Mouse (Mus musculus): ENCODE data around the gene Catsperz.
A peak's percentile ranks its signal among the peaks of the same experiment; 100 is the strongest.

The Catsperz gene

DNA sequence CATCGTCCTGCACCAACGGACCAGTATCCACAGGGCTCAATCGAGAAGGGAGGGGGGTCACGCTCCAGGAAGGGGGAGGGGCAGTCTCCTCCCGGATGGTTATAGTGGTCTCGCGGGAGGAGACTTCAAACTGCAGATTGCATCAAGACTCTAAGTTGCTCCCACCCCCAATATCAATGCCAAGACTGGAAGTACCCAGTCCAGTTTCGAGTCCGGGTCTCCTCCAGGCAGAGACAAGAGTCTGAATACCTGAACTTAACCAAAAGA, at the start of gene Catsperz:
TSS of gene Catsperz (minus strand) at position 74 of the 267 bp plus-strand sequence.
- DNase-seq = no peak

DNA sequence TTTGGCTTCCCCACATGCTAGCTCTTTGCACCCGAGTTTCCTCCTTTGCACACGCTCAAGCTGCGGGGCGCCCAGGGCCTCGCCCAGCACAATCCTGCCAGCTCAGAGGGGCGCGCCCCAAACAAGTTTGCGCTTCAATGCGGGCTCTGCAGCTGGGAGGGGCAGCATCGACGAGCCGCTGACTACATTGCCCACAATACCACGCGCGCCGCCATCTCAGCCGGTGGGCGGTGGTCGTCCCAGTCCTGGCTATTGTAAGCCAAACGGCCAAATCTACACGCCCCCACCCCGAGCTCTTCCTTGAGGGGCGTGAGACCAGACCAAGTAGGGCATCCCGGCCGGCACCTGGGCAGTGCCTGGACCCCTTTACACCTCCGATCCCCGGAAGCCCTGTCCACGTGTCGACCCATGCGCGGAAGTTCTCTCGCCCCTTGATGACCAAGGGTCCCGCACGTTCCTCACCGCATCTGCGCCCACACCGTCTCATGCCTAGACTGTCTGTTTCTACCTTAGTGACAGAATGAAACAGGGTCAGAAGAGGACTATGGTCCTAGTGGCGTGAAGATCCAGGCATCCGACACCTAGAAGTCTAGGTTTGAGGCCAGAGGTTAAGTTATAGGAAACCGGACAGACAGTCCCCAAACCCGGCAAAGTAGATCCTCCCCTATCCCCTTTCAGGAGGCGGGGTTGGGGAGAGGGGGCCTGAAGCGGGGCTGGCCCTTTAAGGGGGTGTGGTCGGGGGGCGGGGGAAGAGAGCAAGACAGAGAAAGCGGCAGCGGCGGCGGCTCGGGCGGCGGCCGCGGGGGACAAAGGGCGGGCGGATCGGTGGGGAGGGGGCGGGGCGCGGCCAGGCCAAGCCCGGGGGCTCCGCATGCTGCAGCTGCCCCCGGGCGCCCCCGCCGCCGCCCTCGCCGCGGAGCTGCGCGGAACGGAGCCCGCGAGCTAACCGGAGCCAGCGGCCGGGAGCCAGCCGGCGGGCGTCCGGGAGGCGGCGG, 49.3 kb upstream of the Catsperz start, which contains the start of gene Ppp1r14b:
TSS of gene Ppp1r14b (plus strand) at position 758 of the 995 bp plus-strand sequence.
- DNase-seq = peak; percentile 74

DNA sequence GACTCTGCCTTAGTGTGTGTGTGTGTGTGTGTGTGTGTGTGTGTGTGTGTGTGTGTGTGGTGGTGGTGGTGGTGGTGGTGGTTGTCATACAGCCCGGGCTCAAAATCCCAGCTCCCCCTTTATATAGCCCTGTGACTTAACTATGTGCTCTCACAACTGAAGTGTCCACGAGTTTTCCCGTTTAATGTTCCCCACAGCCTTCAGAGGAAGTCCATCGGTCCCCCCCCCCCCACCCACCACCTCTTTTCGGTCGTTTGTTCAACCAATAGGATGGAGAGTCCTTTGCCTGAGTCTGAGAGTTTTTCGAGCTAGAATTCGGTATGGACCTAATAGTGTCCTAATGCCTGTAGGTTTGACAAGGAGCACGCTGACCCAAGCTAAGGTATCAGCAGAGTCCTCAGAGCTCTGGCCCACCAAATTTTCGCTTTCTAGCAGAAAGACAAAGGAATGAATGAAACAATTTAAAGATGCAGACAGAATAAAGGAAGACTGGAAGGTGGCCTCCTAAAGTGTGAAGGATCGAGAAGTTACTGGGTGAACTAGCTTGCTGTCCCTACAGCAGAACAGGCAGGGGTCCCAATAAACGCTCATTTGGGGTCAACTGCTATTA, 48.5 kb upstream of the Catsperz start:
- DNase-seq = no peak

DNA sequence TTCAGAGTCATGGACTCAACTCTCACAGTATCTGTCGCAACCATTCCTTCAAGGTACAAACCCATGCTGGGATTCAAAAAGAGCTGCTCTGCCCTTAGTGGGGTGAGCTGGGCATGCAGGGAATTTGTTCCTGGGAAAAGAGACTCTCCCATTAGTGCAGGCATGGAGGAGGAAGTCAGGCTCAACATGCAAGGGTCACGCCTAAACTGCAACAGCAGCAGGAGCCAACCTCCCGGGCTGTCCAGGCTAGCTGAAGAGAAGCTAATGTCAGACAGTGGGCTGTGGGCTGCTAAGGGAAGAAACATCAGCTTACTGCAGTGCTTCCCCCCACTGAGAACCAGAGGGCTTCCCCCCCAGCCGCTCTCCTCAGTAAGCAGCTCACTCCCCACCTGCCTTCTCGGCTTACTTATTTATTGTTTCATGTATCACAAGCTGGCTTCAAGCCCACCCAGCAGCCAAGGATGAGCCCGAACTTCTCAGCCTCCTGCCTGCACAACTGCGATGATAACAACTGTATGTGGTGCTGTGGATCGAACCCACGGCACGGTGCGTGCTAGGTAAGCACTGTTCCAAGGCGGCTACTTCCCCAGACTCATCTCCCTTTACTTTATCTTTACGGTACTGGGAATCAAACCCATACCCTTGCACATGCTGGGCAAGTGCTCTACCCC, 47.2 kb upstream of the Catsperz start:
- no peak for DNase-seq

DNA sequence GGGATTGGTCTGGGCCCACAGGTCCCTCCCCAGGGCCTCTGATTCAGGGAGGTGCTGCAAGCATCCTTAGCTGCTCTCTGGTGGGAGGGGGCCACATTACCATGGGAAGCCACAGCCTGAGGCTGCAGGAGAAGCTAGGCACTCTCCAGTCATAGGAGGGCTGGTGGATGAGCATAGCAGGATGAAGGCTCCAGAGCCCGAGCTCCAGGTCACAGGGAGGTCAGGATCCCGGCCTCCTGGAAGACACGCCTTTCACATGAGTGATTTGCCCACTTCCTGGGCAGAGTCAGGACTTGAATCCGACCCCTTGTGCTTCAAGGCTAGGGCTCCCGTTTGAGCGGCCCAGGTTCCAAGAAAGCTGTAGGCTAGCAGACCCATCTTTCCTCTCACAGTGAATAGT, 46.5 kb upstream of the Catsperz start:
- no peak for DNase-seq

DNA sequence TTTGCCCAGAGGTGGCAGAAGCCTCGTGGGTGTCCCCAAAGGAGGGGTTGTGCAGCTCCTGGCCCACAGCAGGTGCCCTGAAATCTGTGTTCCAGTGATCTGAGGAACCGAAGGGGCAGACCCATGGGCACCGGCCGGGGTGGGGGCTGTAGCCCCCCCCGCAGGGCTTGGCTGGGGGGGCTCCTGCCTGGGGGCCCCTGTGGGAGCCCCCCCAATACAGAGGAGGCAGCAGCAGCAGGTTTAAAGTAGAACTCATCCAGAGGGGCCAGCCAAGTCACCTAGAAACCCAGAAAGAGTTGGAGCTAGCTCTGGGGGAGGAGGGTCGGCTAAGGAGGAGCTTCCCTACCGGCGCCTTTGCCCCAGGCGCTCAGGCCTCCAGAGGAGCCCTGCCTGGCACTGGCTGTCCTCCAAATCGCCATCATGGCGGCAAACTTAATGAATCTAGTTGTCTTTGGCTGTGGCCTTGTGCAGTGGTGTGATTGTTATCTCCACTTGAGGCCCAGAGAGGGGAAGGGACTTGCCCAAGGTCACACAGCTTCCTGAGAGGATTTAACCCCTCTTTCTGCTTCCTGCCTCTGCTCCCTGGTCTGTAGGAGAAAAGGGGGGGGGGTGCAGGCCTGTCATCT, 45.4 kb upstream of the Catsperz start:
- no peak for DNase-seq

DNA sequence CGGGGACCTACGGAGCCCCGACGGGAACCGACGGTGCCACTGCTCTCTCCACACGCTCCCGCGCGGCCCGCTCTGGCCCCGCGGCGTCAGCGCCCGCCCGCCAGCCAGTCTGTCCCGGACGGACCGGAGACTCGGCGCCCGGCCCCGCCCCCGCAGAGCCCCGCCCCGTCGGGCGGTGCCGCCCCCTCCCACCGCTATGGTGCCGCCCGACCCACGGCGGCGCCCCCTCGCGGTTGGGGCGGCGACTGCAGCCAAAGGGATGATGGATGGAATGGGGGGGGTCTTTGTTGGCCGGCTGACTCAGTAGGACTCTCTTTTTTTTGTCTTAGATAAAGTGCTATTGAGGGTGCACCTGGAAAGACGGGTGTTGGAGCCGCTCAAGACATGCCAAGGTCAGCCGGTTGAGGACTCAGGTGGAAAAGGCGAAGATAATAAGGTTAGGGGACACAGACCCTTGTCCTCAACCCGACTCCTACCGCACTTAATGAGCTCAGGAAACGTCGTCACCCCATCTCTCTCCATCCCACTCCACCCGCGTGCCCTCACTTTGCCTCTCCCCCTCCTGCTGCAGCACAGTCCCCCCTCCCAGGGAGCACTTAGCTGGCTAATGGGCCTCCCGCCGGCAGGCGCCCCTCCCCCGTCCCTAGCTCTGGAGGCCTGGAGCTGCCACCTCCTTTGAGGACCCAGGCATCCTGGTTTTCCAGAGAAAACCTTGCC, 44.6 kb upstream of the Catsperz start:
- DNase-seq = no peak

DNA sequence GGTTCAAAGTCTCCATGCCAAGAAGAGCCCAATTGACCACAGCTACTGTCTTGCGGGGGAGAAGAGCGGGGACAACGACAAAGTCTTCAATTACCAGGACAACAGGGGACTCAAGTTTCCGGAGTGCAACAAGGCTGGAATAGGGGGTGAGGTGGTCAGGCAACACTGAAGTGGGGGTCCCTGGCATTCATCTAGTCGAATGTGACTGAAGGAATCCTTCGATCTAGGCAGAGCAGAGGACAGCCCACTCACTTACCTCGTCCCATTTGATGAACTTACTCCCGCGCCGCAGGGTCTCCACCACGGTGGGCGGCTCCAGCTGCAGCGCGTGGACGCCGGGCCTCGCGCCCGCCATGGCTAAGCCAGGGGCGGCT, 44.1 kb upstream of the Catsperz start:
- DNase-seq = no peak

DNA sequence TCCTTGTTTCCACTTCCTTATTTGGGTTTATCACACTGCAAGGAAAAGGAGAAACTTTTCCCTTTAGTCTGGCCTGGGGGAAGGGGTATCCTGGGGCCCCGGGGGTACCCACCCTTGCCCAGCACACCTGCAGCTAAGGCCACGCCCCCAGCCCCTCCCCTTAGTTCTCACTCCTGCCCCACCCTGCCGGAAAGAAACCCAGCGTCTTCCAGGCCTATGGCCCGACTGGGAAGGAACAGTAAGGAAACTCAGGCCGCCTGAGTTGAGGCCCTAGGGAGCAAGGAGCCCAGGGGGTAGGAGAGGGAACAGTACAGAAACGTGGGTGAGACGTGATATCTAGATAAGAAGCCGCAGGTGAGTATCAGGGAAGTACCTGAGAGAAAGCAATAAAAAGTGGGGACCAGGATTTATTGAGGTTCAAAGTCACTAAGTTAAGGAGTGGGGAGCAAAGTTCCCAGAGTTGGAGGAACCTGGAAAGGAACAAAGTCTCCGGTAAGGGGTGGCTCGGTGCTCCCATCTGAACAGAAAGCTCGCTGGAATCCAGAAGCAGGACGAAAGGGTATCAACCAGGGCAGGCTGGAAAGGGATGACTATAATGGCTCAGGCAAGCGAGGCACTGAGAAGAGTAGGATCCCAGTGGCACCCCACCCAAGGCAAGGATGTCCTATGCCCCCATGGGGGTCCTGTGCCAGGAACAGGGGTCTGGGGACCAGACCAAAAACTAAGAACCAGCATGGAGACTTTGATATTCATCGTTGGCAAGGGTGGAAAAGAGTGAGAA, 43.5 kb upstream of the Catsperz start:
- DNase-seq = no peak

DNA sequence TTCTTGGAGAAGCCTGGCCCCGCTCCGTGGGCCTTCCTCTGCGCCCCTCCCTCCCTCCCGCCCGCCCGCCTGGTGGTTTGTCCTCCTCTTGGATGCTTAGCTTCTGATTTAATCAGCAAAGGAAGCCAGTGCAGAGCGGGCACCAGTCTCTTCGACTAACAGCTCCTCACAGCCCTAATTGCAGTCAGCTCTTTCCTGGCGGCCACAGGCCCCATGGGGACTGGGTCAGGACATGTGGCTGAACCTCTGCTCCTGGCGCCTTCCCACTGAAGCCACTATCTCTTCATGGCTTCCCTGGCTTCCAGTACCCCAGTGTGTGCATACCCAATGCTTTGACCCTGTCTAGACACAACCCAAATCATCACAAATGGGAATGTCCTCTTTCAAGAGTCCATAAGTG, 31.3 kb upstream of the Catsperz start:
- DNase-seq = no peak

DNA sequence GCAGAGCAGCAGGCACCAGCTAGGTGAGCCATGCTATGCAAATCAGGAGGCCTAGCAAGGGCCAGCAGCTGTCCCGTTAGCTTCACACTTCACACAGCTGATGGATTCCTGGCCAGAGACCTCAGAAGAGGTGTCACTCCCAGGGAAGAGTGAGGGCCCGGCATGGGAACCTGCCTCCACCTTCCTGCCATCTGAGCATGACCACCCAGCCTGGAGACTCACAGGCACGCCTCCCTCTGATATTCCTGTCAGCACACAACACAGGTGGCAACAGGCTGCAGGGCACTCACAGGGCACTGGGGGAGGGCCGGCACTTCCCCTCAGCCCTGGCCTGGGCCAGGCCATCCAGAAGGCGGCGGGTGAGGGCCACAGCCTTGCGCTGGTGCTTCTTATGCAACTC, 30.2 kb upstream of the Catsperz start:
- no peak for DNase-seq

DNA sequence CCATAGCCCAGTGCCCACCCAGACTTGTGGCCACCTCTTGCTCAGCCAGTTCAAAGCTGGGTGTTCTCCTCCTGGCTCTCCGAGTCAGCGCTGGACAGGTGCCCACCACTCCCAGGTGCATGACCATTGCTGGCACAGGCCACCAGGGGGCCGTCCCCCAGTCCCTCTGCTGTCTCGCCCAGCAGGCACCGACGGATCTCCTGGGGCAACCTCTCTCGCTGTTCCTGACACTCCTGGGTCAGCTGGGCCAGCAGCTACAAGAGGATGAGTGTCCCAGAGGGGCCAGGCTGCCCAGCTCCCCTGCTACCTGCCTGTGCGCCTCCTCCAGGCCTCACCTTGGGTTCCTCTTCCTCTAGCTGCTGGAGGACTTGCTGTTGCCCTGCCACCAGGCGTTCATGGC, 28.9 kb upstream of the Catsperz start:
- DNase-seq = no peak

DNA sequence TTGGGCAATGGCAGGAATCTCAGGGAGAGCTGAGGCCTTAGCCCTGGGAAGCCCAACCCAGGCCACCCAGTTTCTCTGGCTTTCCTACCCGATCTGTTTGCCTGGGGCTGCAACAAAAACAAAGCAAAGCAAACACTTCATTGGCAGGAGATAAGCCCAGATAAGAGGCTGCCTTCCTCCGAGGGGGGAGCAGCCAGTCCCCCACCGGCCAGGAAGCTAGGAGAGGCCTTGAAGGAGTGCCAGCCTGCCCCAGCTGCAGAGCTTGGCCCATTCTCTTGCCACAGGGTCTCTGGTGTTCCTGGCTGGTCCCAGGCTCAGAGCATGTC, 27.5 kb upstream of the Catsperz start:
- DNase-seq = no peak

DNA sequence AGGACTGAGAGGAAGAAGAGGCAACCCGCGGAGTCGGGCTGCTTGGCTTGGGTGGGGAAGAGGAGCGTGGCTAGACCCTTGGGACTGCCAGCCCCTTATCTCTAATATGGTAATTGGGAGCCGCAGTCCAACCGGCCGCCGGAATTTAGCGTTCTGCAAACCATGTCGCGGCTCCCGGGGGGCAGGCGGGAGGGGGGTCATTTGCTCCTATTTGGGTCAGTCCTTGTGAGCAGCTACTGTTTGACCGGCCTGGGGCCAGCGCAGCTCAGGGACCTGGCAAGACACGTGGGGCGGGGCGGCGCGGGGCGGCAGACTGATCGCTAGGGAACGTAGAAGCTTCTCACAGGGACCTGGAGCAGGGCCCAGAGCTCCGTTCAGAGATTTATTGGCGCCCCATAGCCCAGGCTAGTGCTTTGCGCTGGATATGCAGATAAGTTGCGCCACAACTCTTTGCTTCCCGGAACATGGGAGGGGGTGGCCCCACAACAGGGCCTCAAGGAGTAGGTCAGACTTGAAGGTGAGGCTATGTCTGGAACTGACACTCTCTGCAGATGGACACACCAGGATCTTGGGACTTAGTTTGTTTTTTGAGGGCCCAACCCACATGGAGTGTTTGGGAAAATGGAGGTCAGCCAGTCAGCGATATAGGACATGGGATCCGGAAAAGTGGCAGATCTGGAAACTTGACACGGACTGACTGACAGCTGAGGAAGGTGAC, 27.0 kb upstream of the Catsperz start:
- peak; percentile 69 for DNase-seq

DNA sequence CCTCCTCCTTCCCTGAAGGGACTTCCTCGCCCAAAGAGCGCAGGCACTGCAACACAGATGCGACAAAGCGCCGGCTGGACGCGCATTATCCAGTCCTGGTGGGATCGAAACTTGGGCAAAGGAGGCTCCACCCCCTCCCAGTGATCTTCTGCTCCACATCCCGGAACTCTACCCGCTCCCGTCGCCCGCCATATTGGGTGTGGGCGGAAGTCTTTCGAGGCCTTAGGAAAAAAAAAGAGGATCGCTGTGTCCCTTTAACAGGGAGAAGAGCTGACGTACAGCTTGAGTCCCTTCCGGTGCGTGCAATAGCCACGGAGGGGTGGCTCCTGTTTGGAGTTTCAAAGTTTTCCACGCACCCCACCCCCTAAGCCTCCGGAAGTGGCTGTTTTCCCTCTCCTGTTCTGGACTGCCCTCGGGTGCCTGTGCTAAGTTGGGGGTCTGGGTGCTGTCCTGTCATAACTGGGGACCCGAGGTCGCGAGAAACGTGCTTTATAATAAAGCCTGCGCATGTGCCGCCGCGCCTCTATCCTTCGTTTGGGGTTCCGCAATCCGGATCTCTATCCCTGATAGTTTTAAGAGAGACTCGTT, 26.3 kb upstream of the Catsperz start:
- peak; percentile 97 for DNase-seq

DNA sequence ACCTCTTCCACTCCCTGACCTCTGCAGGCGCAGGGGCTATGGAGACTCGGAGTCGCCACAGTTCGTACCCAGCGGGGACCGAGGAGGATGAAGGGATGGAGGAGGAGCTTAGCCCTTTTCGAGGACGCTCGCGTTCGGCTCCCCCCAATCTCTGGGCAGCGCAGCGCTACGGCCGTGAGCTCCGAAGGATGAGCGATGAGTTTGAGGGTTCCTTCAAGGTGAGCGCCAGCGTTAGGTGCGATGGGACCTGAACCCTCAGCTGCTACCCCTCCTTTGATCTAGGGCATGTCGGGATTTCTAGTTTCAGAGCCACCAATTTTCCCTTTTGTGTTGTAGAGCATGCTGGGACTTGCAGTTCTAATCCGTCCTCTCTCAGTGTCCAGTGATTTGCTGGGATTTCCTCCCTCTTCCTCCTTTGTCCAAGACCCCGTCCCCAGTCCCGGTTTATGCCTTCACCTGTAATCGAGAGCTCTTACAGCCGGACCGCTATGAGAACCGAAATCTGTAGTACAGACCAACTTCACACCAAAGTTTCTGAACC, 25.5 kb upstream of the Catsperz start:
- DNase-seq = peak; percentile 56

DNA sequence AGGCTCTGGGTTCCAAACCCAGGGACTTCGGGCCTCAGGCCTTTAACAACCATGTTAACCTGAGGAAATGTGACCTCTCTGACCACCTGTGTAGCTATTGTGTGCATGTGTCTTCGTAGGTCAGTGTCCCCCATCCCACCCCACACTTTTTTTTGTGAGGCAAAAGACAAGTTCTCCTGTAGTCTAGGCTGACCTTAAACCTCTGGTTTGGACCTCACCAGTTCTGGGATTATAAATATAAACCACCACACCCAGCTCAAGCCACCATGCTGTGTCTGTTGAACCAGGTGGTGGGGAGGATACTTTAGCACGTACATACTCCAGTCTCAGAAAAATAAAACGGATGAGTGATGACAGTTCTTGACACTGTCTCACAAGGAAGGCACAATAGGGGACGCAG, 24.8 kb upstream of the Catsperz start:
- no peak for DNase-seq

DNA sequence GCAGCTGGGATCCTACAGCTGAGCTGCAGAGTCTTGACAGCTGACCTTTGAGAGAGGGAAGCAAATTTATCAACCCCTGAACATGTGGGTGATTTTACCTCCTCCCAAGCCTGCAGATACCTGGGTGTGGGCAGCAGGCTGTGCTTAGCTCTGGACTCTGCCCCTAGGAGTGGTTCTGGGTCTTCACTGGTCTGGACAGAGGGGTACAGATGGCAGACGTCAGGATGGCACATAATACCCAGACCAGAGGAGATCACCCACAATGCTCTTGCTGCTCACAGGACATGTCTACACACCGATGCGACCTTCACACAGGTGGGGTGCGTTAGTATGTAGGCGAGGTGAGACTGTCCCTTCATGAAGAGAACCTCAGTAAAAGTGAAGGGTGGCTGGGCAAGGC, 24.4 kb upstream of the Catsperz start:
- no peak for DNase-seq

DNA sequence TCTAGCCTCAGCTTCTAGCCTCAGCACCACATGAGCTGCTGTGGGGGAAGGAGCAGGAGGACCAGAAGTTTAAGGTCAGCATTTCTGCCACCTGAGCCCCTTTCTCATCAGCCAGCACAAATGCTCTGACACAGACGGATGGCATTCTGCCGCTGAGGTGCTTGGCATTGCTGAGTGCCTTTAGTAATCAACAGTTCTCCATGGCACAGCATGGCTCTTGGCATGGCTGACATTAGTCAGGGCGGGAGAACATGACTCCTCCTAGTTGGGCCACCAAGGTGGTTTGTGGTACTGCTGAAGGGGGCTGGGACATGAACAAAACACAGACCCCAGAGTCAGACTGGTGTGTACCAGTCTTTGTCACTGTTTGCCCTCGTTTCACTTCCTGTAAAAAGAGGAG, 23.0 kb upstream of the Catsperz start:
- DNase-seq = no peak

DNA sequence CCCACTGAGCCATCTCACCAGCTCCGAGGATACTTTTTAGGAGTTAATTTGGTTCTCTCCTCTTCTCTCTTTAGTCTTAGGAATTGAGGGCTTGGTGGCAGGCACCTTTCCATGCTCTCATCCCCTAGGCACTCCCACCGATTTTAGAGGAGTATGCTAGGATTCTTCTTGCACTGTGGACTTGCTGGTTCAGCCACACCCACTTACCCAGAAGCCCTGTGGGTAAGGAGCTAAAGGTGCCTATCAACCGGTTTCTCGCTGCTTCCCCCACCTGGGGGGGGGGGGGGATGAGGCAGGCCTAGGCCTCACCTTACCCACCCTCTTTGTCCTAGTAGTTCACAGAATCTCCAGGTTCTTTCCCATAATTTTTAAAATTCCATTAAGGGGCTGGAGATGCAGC, 22.6 kb upstream of the Catsperz start:
- DNase-seq = no peak

DNA sequence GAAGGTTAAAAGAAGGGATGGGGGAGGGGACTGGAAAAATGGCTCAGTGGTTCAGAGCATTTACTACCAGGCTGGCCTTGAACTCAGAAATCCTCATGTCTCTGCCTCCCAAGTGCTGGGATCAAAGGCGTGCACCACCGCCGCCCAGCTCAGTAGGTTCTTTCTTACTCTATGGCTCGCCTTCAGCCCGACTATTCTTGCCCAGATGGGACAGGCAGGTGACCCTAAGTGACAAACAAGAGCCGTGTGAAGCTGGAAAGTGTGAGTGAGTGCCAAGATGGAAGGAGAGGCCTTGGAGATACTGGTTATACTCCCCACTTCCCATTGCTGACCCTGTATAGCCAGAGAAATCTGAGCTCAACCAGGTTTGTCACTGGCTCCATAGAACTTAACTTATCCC, 18.5 kb upstream of the Catsperz start:
- DNase-seq = no peak
